Mouse (Mus musculus) mammary gland, adult 2 months (tissue): Measurements from ENCODE around the gene Dydc2. TPM values are rescaled to one million over a fixed set of nuclear protein-coding genes. Genes with fewer than 3 reads are reported as not detected.

Experiments
- polyA plus RNA-seq: library from polyadenylated mRNA; depleted of rRNA; stranded (reverse); fragments of >200 nt; gene quantifications from 2 replicates; pipeline ENCODE4 v1.2.3, GENCODE M21; 2012; ENCODE audit warnings: low replicate concordance; rRNA removed

Dydc2 gene
- not detected in 2 replicates for polyA plus RNA-seq

DNA sequence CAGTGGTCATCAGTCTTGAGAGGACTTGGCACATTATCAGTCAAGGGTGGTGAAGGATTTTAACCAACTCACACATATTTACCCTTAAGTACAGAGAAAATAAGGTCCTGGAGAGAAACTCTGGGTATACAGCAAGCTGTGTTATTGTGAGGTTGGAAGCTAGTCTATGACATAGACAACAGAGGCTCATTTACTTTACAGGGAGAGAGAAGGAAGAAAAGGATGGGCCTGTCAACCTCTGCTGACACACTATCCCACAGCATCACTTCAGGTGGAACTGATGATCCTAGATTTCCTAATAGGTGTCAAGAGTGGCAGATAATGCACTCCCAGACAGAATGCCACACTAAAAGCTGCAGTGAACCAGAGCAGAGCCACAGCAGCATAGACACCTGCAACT lies at the start of gene Dydc2:
Dydc2 (minus strand) TSS at position 101 of the 400 bp plus-strand sequence.

DNA sequence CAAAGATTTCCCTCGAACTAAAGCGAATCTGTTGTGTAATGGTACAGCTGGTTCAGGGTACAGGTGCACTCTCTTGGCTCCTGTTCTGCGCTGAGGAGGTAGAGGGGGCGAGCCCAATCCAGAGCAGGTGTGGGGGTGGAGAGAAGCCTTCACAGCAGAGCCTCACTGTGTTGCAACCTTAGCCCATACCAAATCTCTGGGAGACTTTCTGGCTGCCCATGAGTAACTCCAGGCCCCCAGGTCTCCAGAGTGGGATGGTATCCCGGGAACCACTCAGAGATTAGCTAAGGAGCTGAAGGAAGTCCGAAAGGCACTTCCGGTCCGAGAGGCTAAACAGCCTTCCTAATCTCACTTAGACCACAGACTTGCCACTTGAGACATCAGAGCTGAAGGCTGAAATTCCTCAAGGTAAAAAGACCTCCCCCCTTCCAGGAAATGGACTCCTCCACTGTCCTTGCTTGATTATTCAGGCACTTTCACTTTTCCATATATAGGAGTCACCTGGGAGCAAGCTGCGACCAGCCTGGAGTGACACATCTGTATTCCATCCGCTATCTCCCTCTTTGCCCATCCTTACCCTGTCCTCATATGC lies 35.9 kb upstream of the Dydc2 start, which contains the start of gene Mat1a:
Mat1a (plus strand) TSS at position 183 of the 592 bp plus-strand sequence.

DNA sequence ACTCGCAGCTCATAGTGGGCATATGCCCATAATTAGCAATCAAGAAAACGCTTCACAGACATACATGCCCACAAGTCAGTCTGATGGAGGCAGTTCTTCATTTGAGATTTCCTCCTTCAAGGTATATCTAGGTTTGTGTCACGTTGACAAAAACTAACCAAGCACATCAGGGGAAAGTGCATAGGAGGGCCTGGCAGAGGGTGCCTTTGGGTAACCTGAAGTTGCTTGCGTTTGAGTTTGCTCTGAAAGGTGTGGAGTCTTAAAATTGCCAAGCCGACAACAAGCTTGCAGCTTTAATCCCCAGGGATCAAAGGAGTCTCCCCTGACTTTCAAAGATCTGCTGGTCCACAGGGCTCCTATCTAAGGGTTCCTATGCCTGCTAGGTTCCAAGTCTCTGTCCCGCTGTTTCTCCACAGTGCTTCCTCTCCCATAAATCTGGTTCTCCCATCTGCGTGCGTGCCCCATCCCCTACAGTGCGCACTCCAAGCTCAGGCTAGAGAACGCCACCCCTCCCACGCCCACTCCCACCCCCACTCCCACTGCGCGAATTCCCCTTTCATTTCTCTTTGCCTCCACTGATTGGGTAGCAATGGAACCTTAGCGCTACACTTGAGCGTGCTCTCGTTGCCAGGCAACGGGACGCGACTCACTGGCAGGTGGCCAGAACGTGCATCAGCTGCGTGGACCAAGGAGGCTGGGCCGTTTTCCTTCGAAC lies 3.4 kb upstream of the Dydc2 start, which contains the start of gene Dydc1:
Dydc1 (plus strand) TSS at position 683 of the 715 bp plus-strand sequence.

GRCm38 (mm10) chr14:41013630-41014613 lies 55.1 kb downstream of the Dydc2 start, which contains the start of gene Fam213a:
Fam213a (minus strand) TSS chr14:41013788.

Other genes with a start within 250 kb of the Dydc2 start
- gene Sh2d4b, start 175.9 kb downstream of the Dydc2 start, polyA plus RNA-seq: 0.50 and 0.55 TPM in 2 replicates
- 81.9 and 119 TPM in 2 replicates for gene Tspan14, start 102.4 kb downstream of the Dydc2 start, polyA plus RNA-seq
- 60.8 and 61.0 TPM in 2 replicates for gene Fam213a, start 55.4 kb downstream of the Dydc2 start, polyA plus RNA-seq
- gene Dydc1, start 3.7 kb upstream of the Dydc2 start, polyA plus RNA-seq: not detected in 2 replicates
- 0.04 and 2.3 TPM in 2 replicates for gene Mat1a, start 35.8 kb upstream of the Dydc2 start, polyA plus RNA-seq
- 0.16 and 0.24 TPM in 2 replicates for gene Sftpa1, start 62.6 kb upstream of the Dydc2 start, polyA plus RNA-seq
- gene Mbl1, start 82.2 kb upstream of the Dydc2 start, polyA plus RNA-seq: 0.16 TPM in 1 of 2 replicates, not detected in the other
- 0.10 TPM in 1 of 2 replicates, not detected in the other for gene Sftpd, start 115.9 kb upstream of the Dydc2 start, polyA plus RNA-seq
- gene Gm2832, start 209.6 kb upstream of the Dydc2 start, polyA plus RNA-seq: not detected in 2 replicates